ENCODE assay signal across 7 mouse cellular contexts in the genomic region with DNA sequence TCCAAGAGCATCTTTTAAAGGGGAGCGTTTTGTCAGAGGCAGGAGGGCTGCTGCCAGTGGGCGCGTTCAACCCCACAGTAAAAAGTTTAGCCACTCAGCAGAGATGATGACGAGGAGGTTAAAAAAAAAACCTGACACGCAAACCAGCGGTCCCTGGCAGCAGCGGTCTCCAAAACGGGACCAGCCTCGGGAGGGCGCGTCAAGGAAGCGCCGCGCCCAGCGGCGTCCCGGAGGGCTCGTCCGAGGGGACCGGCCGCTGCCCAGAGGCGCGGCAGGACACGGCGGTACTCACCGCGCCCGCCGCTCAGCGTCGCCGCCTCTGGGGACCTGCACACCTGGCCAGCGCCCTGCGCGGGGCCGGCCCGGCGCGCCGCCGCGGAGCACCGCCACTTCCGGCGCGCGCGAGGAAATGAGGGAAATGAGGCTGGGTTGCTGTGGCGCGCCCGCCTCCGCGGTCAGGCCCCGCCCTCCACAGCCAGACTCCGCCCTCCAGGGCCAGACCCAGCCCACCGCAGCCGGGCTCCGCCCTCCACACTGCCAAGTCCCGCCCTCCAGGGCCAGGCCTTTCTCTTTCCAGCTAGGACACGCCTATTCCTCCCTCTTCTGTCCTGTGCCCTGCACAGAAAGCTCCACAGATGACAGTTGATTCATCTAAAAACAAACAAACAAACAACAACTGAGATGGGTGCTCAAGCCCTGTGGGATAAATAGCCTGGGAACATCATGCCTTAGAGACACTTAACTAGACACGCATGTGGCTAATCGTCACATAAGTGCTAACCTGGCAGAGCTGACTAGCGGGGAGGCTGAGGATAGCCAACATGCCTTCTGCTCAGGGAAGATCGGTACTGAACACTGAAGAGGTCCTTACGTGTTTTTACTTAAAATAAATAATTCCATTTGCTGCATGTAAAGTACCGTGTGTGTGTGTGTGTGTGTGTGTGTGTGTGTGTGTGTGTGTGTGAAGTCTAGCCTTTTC. TPM values are rescaled to one million over a fixed set of nuclear protein-coding genes. Genes with fewer than 3 reads are reported as not detected.
DNase-seq lines count a peak whose midpoint lies in the region; ATAC-seq lines count a peak whose summit lies in the region.

A gene (minus strand): TSS at position 410 of the 979 bp plus-strand sequence.

- ATAC-seq in limb, embryonic 11.5 days (ENCODE audit: insufficient number of reproducible peaks, low FRiP score, low TSS enrichment, low read depth): peak; percentile 99
- ATAC-seq in midbrain, embryonic 14.5 days (ENCODE audit: low FRiP score, low TSS enrichment): peak; percentile 99

- H3K9me3 ChIP-seq in embryonic facial prominence, embryonic 10.5 days: no peaks in the 10 kb centered on the region
- no peaks in the 10 kb centered on the region for H3K9me3 ChIP-seq in limb, embryonic 11.5 days (ENCODE audit: control insufficient read depth, low read length)
- no peaks in the 10 kb centered on the region for H3K9me3 ChIP-seq in midbrain, embryonic 14.5 days (ENCODE audit: control insufficient read depth, low read length)

- peak; percentile 98 for DNase-seq in adrenal gland, postnatal 10 days
- peak; percentile 95 for DNase-seq in embryonic facial prominence, embryonic 10.5 days (ENCODE audit: low spot score)
- DNase-seq in heart, adult 11 months: peak; percentile 99
- DNase-seq in kidney, adult 18-20 months: peak; percentile 97
- DNase-seq in limb, embryonic 11.5 days (ENCODE audit: low spot score): peak; percentile 94
- DNase-seq in midbrain, embryonic 14.5 days: peak; percentile 91
- peak; percentile 87 to 96 for DNase-seq in spleen, adult 18-20 months

- H3K36me3 ChIP-seq in embryonic facial prominence, embryonic 10.5 days (replicated peaks): no peaks in the 10 kb centered on the region
- H3K36me3 ChIP-seq in limb, embryonic 11.5 days (ENCODE audit: control insufficient read depth, insufficient read depth, low read length): no peaks in the 10 kb centered on the region
- no peaks in the 10 kb centered on the region for H3K36me3 ChIP-seq in midbrain, embryonic 14.5 days (ENCODE audit: control insufficient read depth, insufficient read depth, low read length)

- H3K27ac ChIP-seq in embryonic facial prominence, embryonic 10.5 days (replicated peaks): peak within 1 kb of the TSS; percentile 91
- H3K27ac ChIP-seq in limb, embryonic 11.5 days (replicated peaks; ENCODE audit: low read depth, low read length): 0 out of 2 replicates have a peak within 1 kb of the TSS, but pooled peaks have one; percentile 30
- peak within 1 kb of the TSS; percentile 74 for H3K27ac ChIP-seq in midbrain, embryonic 14.5 days (replicated peaks; ENCODE audit: low read depth, low read length)

- no peaks in the 10 kb centered on the region for H3K27me3 ChIP-seq in embryonic facial prominence, embryonic 10.5 days (replicated peaks; ENCODE audit: low read depth, poor library complexity, severe bottlenecking)
- H3K27me3 ChIP-seq in limb, embryonic 11.5 days (ENCODE audit: control insufficient read depth, insufficient read depth, low read length): no peaks in the 10 kb centered on the region
- H3K27me3 ChIP-seq in midbrain, embryonic 14.5 days (ENCODE audit: control insufficient read depth, insufficient read depth, low read length): no peaks in the 10 kb centered on the region

- WGBS in embryonic facial prominence, embryonic 10.5 days: 6% methylated on average over 63 of the region's 66 CpGs
- 6% methylated on average over 65 of the region's 66 CpGs for WGBS in limb, embryonic 11.5 days
- WGBS in midbrain, embryonic 14.5 days: 6% methylated on average over 63 of the region's 66 CpGs

- peaks cover 9% of the 10 kb centered on the region for H3K4me1 ChIP-seq in embryonic facial prominence, embryonic 10.5 days
- no peaks in the 10 kb centered on the region for H3K4me1 ChIP-seq in limb, embryonic 11.5 days (ENCODE audit: control insufficient read depth, insufficient read depth, low read length)
- H3K4me1 ChIP-seq in midbrain, embryonic 14.5 days (ENCODE audit: control insufficient read depth, insufficient read depth, low read length): 0 out of 2 replicates have a peak, but pooled peaks cover 3% of the 10 kb centered on the region

- H3K4me2 ChIP-seq in limb, embryonic 11.5 days (ENCODE audit: low read depth, severe bottlenecking): peak within 1 kb of the TSS; percentile 51
- peak within 1 kb of the TSS; percentile 70 for H3K4me2 ChIP-seq in midbrain, embryonic 14.5 days (ENCODE audit: low read length)

- H3K4me3 ChIP-seq in embryonic facial prominence, embryonic 10.5 days: peak within 1 kb of the TSS; percentile 85
- H3K4me3 ChIP-seq in limb, embryonic 11.5 days (ENCODE audit: low read depth, low read length): peak within 1 kb of the TSS; percentile 70
- H3K4me3 ChIP-seq in midbrain, embryonic 14.5 days (replicated peaks; ENCODE audit: low read depth, low read length): peak within 1 kb of the TSS; percentile 89

- peak within 1 kb of the TSS; percentile 79 for H3K9ac ChIP-seq in limb, embryonic 11.5 days (ENCODE audit: low read length)
- H3K9ac ChIP-seq in midbrain, embryonic 14.5 days (replicated peaks; ENCODE audit: low read length): peak within 1 kb of the TSS; percentile 71

RNA-seq across cellular contexts. Expression of the gene that starts here (rescaled TPM):
- total RNA-seq in adrenal gland, postnatal 10 days (2021): 10 to 100 TPM; 16.6 to 17.5 TPM
- polyA plus RNA-seq in embryonic facial prominence, embryonic 10.5 days (2016; fragmentation: Nextera tagmentation; extraction: Ambion mirVana): 6.6 TPM in 2 replicates
- polyA plus RNA-seq in limb, embryonic 11.5 days (2014; fragmentation: Nextera tagmentation; extraction: Ambion mirVana): 10.3 and 10.8 TPM in 2 replicates
- 9.0 and 12.0 TPM in 2 replicates for polyA plus RNA-seq in midbrain, embryonic 14.5 days (2014; fragmentation: Nextera tagmentation; extraction: Ambion mirVana)

Comparison
In these comparisons a context has a peak if more than half of its experiments do, and no peak if none do; other contexts are left out.
1. Peak in every context shown above with its lines: DNase-seq, ATAC-seq, H3K4me3 ChIP-seq and H3K27ac ChIP-seq.
2. H3K27ac ChIP-seq: peak in every context shown above with its lines; median percentile 91 in embryonic facial prominence, embryonic 10.5 days; 74 in midbrain, embryonic 14.5 days; 30 in limb, embryonic 11.5 days.